Mouse (Mus musculus) thymus, adult 2 months (tissue): ENCODE data around the gene Senp7. TPM values are rescaled to one million over a fixed set of nuclear protein-coding genes. Genes with fewer than 3 reads are reported as not detected.
"Not testable (repeated sequence)": the region's sequence is repeated elsewhere in the genome, so short reads cannot be mapped to it uniquely, and the experiment has no call there.

Experiments used
- DNase-seq: peaks from one replicate; pipeline ENCODE4 v3.0.0; 2021
- H3K27ac ChIP-seq: fragments of 200-500 bp; 2 replicates; pipeline ENCODE4 v1.5.1; 2012; ENCODE audit warnings: low read length, control low read depth; ENCODE audit not compliant: control insufficient read depth, insufficient read depth
- H3K27me3 ChIP-seq: fragments of 200-500 bp; 2 replicates; pipeline ENCODE4 v1.6.1; 2012; ENCODE audit warnings: mild to moderate bottlenecking, low read length, moderate library complexity, mixed read lengths; ENCODE audit not compliant: control insufficient read depth, insufficient read depth
- H3K36me3 ChIP-seq: fragments of 200-500 bp; 2 replicates; pipeline ENCODE4 v1.6.1; 2012; ENCODE audit warnings: mild to moderate bottlenecking, low read length, moderate library complexity; ENCODE audit not compliant: control insufficient read depth, insufficient read depth
- H3K4me1 ChIP-seq: fragments of 200-500 bp; replicated peaks from 2 replicates; pipeline ENCODE4 v1.6.1; 2012; ENCODE audit warnings: low read length; ENCODE audit not compliant: control insufficient read depth, insufficient read depth
- H3K4me3 ChIP-seq: fragments of 200-500 bp; 2 replicates; pipeline ENCODE4 v1.5.1; 2012; ENCODE audit warnings: mild to moderate bottlenecking, low read length, control low read depth, moderate library complexity; ENCODE audit not compliant: control insufficient read depth, insufficient read depth
- CTCF ChIP-seq: fragments of 200-500 bp; IDR thresholded peaks from 2 replicates; pipeline ENCODE4 v1.5.1; 2012; ENCODE audit warnings: mild to moderate bottlenecking, control low read depth, low read length, moderate library complexity, borderline replicate concordance; ENCODE audit not compliant: control insufficient read depth, poor library complexity, insufficient read depth; ENCODE audit errors: extremely low read depth
- POLR2A ChIP-seq: fragments of 200-500 bp; IDR thresholded peaks from 2 replicates; pipeline ENCODE4 v1.6.1; 2012; ENCODE audit warnings: mild to moderate bottlenecking, low read length, control low read depth, moderate library complexity; ENCODE audit not compliant: control insufficient read depth, poor library complexity, insufficient read depth; ENCODE audit errors: extremely low read depth
- WGBS: fragments of 180-500 bp; shearing (Covaris S2); methylation state at CpG from one replicate; pipeline ENCODE4 v1.1.7; 2018; 5-methylcytosine and 5-hydroxymethylcytosine counted together
- polyA plus RNA-seq: library from polyadenylated mRNA; depleted of rRNA; stranded (reverse); fragments of >200 nt; gene quantifications from 2 replicates; pipeline ENCODE4 v1.2.3, GENCODE M21; 2012

Gene Senp7
- polyA plus RNA-seq, 1 experiment: 14.1 TPM

- WGBS: 97% methylated on average over 11 of the region's 11 CpGs
Measured at GRCm38 (mm10) chr16:56062981-56063380, 14.8 kb downstream of the Senp7 start.

GRCm38 (mm10) chr16:56064334-56064990 is 16.3 kb downstream of the Senp7 start:
- under 1% methylated on average over 20 of the region's 20 CpGs for WGBS
- peak; percentile 47 for DNase-seq
- peak overlapping the region; percentile 35 for H3K27ac ChIP-seq

More at GRCm38 (mm10) chr16:56062981-56063380, 14.8 kb downstream of the Senp7 start:
- Histone ChIP-seq H3K4me1 (peaks cover 5% of the 10 kb centered on the region; the same call in 1 of the 2 replicates), H3K4me3 (no peak overlapping the region), H3K36me3 (no peaks in the 10 kb centered on the region), H3K27ac (no peak overlapping the region), H3K27me3 (no peaks in the 10 kb centered on the region)
- no peak for TF ChIP-seq CTCF
- no peak for TF ChIP-seq POLR2A
- no peak for DNase-seq

GRCm38 (mm10) chr16:56066113-56066512 is 18.0 kb downstream of the Senp7 start:
- no peaks in the 10 kb centered on the region for H3K36me3 ChIP-seq
- TF ChIP-seq POLR2A (no peak), CTCF (no peak)
- WGBS: 78% methylated on average over 8 of the region's 8 CpGs

More at GRCm38 (mm10) chr16:56064334-56064990, 16.3 kb downstream of the Senp7 start:
- H3K36me3 ChIP-seq: no peaks in the 10 kb centered on the region
- H3K4me1 ChIP-seq: peaks cover 5% of the 10 kb centered on the region; the same call in 1 of the 2 replicates
- peak overlapping the region; percentile 65 for H3K4me3 ChIP-seq
- TF ChIP-seq POLR2A (no peak), CTCF (no peak)
- no peaks in the 10 kb centered on the region for H3K27me3 ChIP-seq

GRCm38 (mm10) chr16:56068523-56069070 is 20.5 kb downstream of the Senp7 start:
- no peak for TF ChIP-seq POLR2A
- no peak for TF ChIP-seq CTCF
- WGBS: 82% methylated on average over 6 of the region's 6 CpGs
- Histone ChIP-seq H3K27me3 (no peaks in the 10 kb centered on the region), H3K4me3 (no peak overlapping the region), H3K36me3 (no peaks in the 10 kb centered on the region), H3K4me1 (peaks cover 6% of the 10 kb centered on the region), H3K27ac (no peak overlapping the region; the same call in 1 of the 2 replicates)
- no peak for DNase-seq

More at GRCm38 (mm10) chr16:56066113-56066512, 18.0 kb downstream of the Senp7 start:
- Histone ChIP-seq H3K27me3 (no peaks in the 10 kb centered on the region), H3K4me1 (peaks cover 5% of the 10 kb centered on the region; the same call in 1 of the 2 replicates), H3K27ac (no peak overlapping the region), H3K4me3 (no peak overlapping the region)
- no peak for DNase-seq

GRCm38 (mm10) chr16:56071317-56072232 is 23.4 kb downstream of the Senp7 start:
- H3K27ac ChIP-seq: no peak overlapping the region
- H3K4me3 ChIP-seq: no peak overlapping the region
- H3K27me3 ChIP-seq: no peaks in the 10 kb centered on the region
- no peaks in the 10 kb centered on the region for H3K36me3 ChIP-seq
- no peak for DNase-seq
- no peak for TF ChIP-seq CTCF
- no peak for TF ChIP-seq POLR2A
- peaks cover 10% of the 10 kb centered on the region for H3K4me1 ChIP-seq
- WGBS: 77% methylated on average over 5 of the region's 5 CpGs

- WGBS: 90% methylated on average over 6 of the region's 6 CpGs
- H3K4me3 ChIP-seq: no peak overlapping the region
Measured at GRCm38 (mm10) chr16:56072533-56072932, 24.4 kb downstream of the Senp7 start.

GRCm38 (mm10) chr16:56073150-56073549 is 25.0 kb downstream of the Senp7 start:
- not testable (repeated sequence) for H3K4me3 ChIP-seq, H3K27me3 ChIP-seq, DNase-seq, H3K27ac ChIP-seq, H3K4me1 ChIP-seq, H3K36me3 ChIP-seq
- whole genome bisulfite sequencing: 99% methylated on average over 6 of the region's 6 CpGs

More at GRCm38 (mm10) chr16:56072533-56072932, 24.4 kb downstream of the Senp7 start:
- Histone ChIP-seq H3K27me3 (no peaks in the 10 kb centered on the region), H3K4me1 (peaks cover 10% of the 10 kb centered on the region), H3K36me3 (no peaks in the 10 kb centered on the region), H3K27ac (no peak overlapping the region)
- no peak for DNase-seq
- TF ChIP-seq CTCF (no peak), POLR2A (no peak)
